Mouse (Mus musculus): ENCODE measurements around the gene Ly6c1. TPM values are rescaled to one million over a fixed set of nuclear protein-coding genes. Genes with fewer than 3 reads are reported as not detected.
"Not testable (repeated sequence)": the region's sequence is repeated elsewhere in the genome, so short reads cannot be mapped to it uniquely, and the experiment has no call there.

Gene Ly6c1
- 0.72 and 0.99 TPM in 2 replicates for polyA plus RNA-seq (2014; fragmentation: Nextera tagmentation; extraction: Ambion mirVana)

GRCm38 (mm10) chr15:75048642-75049261 is at the start of gene Ly6c1:
TSS of gene Ly6c1 (minus strand) at chr15:75048830.
- H3K27ac ChIP-seq (ENCODE audit: low read depth, low read length); H3K4me2 ChIP-seq; H3K9me3 ChIP-seq (replicated peaks; ENCODE audit: control insufficient read depth, low read length); H3K9ac ChIP-seq (ENCODE audit: low read depth, low read length); H3K27me3 ChIP-seq (ENCODE audit: control insufficient read depth, insufficient read depth, low read length); H3K4me3 ChIP-seq (ENCODE audit: low read depth, low read length); H3K4me1 ChIP-seq (ENCODE audit: control insufficient read depth, insufficient read depth, low read length); H3K36me3 ChIP-seq (ENCODE audit: control insufficient read depth, insufficient read depth, low read length); ATAC-seq (replicated peaks; ENCODE audit: insufficient number of reproducible peaks, low FRiP score, low TSS enrichment): not testable (repeated sequence)
- 67% methylated on average over 1 of the region's 1 CpGs for WGBS (ENCODE audit: insufficient replicate concordance)

- H3K36me3 ChIP-seq (ENCODE audit: control insufficient read depth, insufficient read depth, low read length); H3K9ac ChIP-seq (ENCODE audit: low read depth, low read length); H3K4me2 ChIP-seq; H3K27me3 ChIP-seq (ENCODE audit: control insufficient read depth, insufficient read depth, low read length); ATAC-seq (replicated peaks; ENCODE audit: insufficient number of reproducible peaks, low FRiP score, low TSS enrichment); H3K27ac ChIP-seq (ENCODE audit: low read depth, low read length); H3K4me3 ChIP-seq (ENCODE audit: low read depth, low read length); H3K4me1 ChIP-seq (ENCODE audit: control insufficient read depth, insufficient read depth, low read length); H3K9me3 ChIP-seq (replicated peaks; ENCODE audit: control insufficient read depth, low read length): not testable (repeated sequence)
- WGBS (ENCODE audit: insufficient replicate concordance) = 9% methylated on average over 2 of the region's 2 CpGs
Measured at GRCm38 (mm10) chr15:75088041-75088440, 39.4 kb upstream of the Ly6c1 start.

DNA sequence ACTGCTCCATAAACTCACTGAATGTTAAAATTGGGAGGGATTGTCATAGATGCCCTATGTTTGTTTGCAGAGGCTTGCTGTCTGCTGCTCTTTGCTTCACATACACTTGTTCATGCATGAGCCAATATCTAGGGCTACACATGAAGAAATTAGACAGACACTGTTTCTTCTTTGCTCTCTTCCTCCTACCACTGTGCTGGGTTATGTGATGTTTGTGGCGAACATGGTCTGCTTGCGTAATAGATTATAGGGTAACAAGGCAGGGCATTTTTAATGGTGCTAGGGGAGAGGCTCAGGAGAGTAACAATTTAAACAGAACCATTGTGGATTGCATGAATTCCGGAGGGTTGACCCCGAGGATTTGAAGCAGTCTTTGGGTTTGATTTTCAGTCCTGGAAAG is 21.3 kb upstream of the Ly6c1 start:
- Histone ChIP-seq H3K9ac (ENCODE audit: low read depth, low read length) (no peak overlapping the region), H3K4me2 (no peak overlapping the region), H3K27me3 (ENCODE audit: control insufficient read depth, insufficient read depth, low read length) (no peaks in the 10 kb centered on the region), H3K9me3 (replicated peaks; ENCODE audit: control insufficient read depth, low read length) (no peaks in the 10 kb centered on the region), H3K27ac (ENCODE audit: low read depth, low read length) (no peak overlapping the region), H3K4me3 (ENCODE audit: low read depth, low read length) (no peak overlapping the region), H3K4me1 (ENCODE audit: control insufficient read depth, insufficient read depth, low read length) (no peaks in the 10 kb centered on the region), H3K36me3 (ENCODE audit: control insufficient read depth, insufficient read depth, low read length) (no peaks in the 10 kb centered on the region)
- 86% methylated on average over 4 of the region's 4 CpGs for WGBS (ENCODE audit: insufficient replicate concordance)
- no peak for ATAC-seq (replicated peaks; ENCODE audit: insufficient number of reproducible peaks, low FRiP score, low TSS enrichment)

GRCm38 (mm10) chr15:75062030-75062574 is 13.5 kb upstream of the Ly6c1 start:
- not testable (repeated sequence) for H3K4me1 ChIP-seq (ENCODE audit: control insufficient read depth, insufficient read depth, low read length); H3K9me3 ChIP-seq (replicated peaks; ENCODE audit: control insufficient read depth, low read length); H3K4me2 ChIP-seq; H3K4me3 ChIP-seq (ENCODE audit: low read depth, low read length); H3K27me3 ChIP-seq (ENCODE audit: control insufficient read depth, insufficient read depth, low read length); H3K27ac ChIP-seq (ENCODE audit: low read depth, low read length); ATAC-seq (replicated peaks; ENCODE audit: insufficient number of reproducible peaks, low FRiP score, low TSS enrichment); H3K36me3 ChIP-seq (ENCODE audit: control insufficient read depth, insufficient read depth, low read length); H3K9ac ChIP-seq (ENCODE audit: low read depth, low read length)
- WGBS (ENCODE audit: insufficient replicate concordance) = 30% methylated on average over 6 of the region's 6 CpGs

- no peak for ATAC-seq (replicated peaks; ENCODE audit: insufficient number of reproducible peaks, low FRiP score, low TSS enrichment)
- Histone ChIP-seq H3K36me3 (ENCODE audit: control insufficient read depth, insufficient read depth, low read length) (no peaks in the 10 kb centered on the region), H3K4me3 (ENCODE audit: low read depth, low read length) (no peak overlapping the region), H3K27me3 (ENCODE audit: control insufficient read depth, insufficient read depth, low read length) (no peaks in the 10 kb centered on the region), H3K9ac (ENCODE audit: low read depth, low read length) (no peak overlapping the region), H3K4me1 (ENCODE audit: control insufficient read depth, insufficient read depth, low read length) (no peaks in the 10 kb centered on the region), H3K27ac (ENCODE audit: low read depth, low read length) (no peak overlapping the region), H3K4me2 (no peak overlapping the region), H3K9me3 (replicated peaks; ENCODE audit: control insufficient read depth, low read length) (no peaks in the 10 kb centered on the region)
Measured at GRCm38 (mm10) chr15:75060505-75060904, 11.9 kb upstream of the Ly6c1 start.

- Histone ChIP-seq H3K4me2 (no peak overlapping the region), H3K4me3 (ENCODE audit: low read depth, low read length) (no peak overlapping the region), H3K9me3 (replicated peaks; ENCODE audit: control insufficient read depth, low read length) (no peaks in the 10 kb centered on the region), H3K9ac (ENCODE audit: low read depth, low read length) (no peak overlapping the region), H3K27me3 (ENCODE audit: control insufficient read depth, insufficient read depth, low read length) (no peaks in the 10 kb centered on the region), H3K36me3 (ENCODE audit: control insufficient read depth, insufficient read depth, low read length) (no peaks in the 10 kb centered on the region), H3K27ac (ENCODE audit: low read depth, low read length) (no peak overlapping the region), H3K4me1 (ENCODE audit: control insufficient read depth, insufficient read depth, low read length) (no peaks in the 10 kb centered on the region)
- 72% methylated on average over 2 of the region's 2 CpGs for WGBS (ENCODE audit: insufficient replicate concordance)
- no peak for ATAC-seq (replicated peaks; ENCODE audit: insufficient number of reproducible peaks, low FRiP score, low TSS enrichment)
Measured at GRCm38 (mm10) chr15:75055985-75056384, 7.4 kb upstream of the Ly6c1 start.

DNA sequence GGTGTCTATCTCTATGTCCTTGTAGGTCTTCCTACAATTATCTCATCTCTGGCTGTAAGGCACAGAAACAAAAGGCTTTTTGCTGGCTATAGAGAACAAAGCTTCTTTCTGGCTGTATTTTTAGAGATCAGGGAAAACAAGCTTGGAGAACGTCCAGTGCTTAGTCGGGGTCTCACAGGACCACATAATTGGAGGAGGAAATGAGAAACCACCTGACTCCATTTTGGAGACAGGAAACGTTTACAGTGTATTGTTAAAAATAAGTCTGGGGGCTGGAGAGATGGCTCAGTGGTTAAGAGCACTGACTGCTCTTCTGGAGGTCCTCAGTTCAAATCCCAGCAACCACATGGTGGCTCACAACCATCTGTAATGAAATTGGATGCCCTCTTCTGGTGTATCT is 6.8 kb upstream of the Ly6c1 start:
- not testable (repeated sequence) for ATAC-seq (replicated peaks; ENCODE audit: insufficient number of reproducible peaks, low FRiP score, low TSS enrichment); H3K36me3 ChIP-seq (ENCODE audit: control insufficient read depth, insufficient read depth, low read length); H3K4me3 ChIP-seq (ENCODE audit: low read depth, low read length); H3K9ac ChIP-seq (ENCODE audit: low read depth, low read length); H3K27me3 ChIP-seq (ENCODE audit: control insufficient read depth, insufficient read depth, low read length); H3K9me3 ChIP-seq (replicated peaks; ENCODE audit: control insufficient read depth, low read length); H3K4me1 ChIP-seq (ENCODE audit: control insufficient read depth, insufficient read depth, low read length); H3K27ac ChIP-seq (ENCODE audit: low read depth, low read length); H3K4me2 ChIP-seq
- 32% methylated on average over 3 of the region's 3 CpGs for WGBS (ENCODE audit: insufficient replicate concordance)

DNA sequence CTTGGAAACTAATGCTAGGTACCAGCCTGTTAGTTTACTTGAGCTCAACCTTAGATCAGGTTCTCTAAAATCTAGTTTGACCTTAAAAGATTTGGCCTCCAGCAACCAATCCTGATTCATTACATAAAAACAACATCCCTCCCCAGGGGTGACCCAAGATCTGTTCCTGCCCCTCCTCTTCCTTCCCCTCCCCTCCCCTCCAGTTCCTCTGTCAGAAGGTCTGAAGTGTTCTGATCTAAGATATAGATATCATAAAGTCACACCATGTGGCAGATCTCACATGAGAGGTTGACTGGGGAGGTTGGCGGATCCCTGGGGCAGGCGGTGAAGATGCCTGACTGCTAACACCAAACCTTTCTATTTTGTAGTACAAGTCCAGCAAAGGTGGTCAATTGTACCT is 3.8 kb upstream of the Ly6c1 start:
- not testable (repeated sequence) for H3K9me3 ChIP-seq (replicated peaks; ENCODE audit: control insufficient read depth, low read length); H3K4me2 ChIP-seq; ATAC-seq (replicated peaks; ENCODE audit: insufficient number of reproducible peaks, low FRiP score, low TSS enrichment); H3K27me3 ChIP-seq (ENCODE audit: control insufficient read depth, insufficient read depth, low read length); H3K36me3 ChIP-seq (ENCODE audit: control insufficient read depth, insufficient read depth, low read length); H3K4me3 ChIP-seq (ENCODE audit: low read depth, low read length); H3K9ac ChIP-seq (ENCODE audit: low read depth, low read length); H3K4me1 ChIP-seq (ENCODE audit: control insufficient read depth, insufficient read depth, low read length); H3K27ac ChIP-seq (ENCODE audit: low read depth, low read length)
- WGBS (ENCODE audit: insufficient replicate concordance) = 81% methylated on average over 2 of the region's 2 CpGs

GRCm38 (mm10) chr15:75051141-75051540 is 2.5 kb upstream of the Ly6c1 start:
- not testable (repeated sequence) for H3K27me3 ChIP-seq (ENCODE audit: control insufficient read depth, insufficient read depth, low read length); ATAC-seq (replicated peaks; ENCODE audit: insufficient number of reproducible peaks, low FRiP score, low TSS enrichment); H3K4me1 ChIP-seq (ENCODE audit: control insufficient read depth, insufficient read depth, low read length); H3K4me3 ChIP-seq (ENCODE audit: low read depth, low read length); H3K4me2 ChIP-seq; H3K9ac ChIP-seq (ENCODE audit: low read depth, low read length); H3K9me3 ChIP-seq (replicated peaks; ENCODE audit: control insufficient read depth, low read length); H3K27ac ChIP-seq (ENCODE audit: low read depth, low read length); H3K36me3 ChIP-seq (ENCODE audit: control insufficient read depth, insufficient read depth, low read length)
- 47% methylated on average over 3 of the region's 3 CpGs for WGBS (ENCODE audit: insufficient replicate concordance)
